Mouse (Mus musculus) thymus, postnatal 0 days (tissue): ENCODE measurements around the gene Srp54a. TPM values are rescaled to one million over a fixed set of nuclear protein-coding genes. Genes with fewer than 3 reads are reported as not detected.
"Not testable (repeated sequence)": the region's sequence is repeated elsewhere in the genome, so short reads cannot be mapped to it uniquely, and the experiment has no call there.

Experiments
- DNase-seq: peaks from one replicate; pipeline ENCODE4 v3.0.0-alpha.2; 2015; ENCODE audit warnings: low spot score
- polyA plus RNA-seq: library from polyadenylated mRNA; unstranded; fragments of >200 nt; fragmentation: Nextera tagmentation; extraction: Ambion mirVana; gene quantifications from 2 replicates; pipeline ENCODE4 v1.2.1, GENCODE M21; 2015

The Srp54a gene
- 144 and 152 TPM in 2 replicates for polyA plus RNA-seq

DNA sequence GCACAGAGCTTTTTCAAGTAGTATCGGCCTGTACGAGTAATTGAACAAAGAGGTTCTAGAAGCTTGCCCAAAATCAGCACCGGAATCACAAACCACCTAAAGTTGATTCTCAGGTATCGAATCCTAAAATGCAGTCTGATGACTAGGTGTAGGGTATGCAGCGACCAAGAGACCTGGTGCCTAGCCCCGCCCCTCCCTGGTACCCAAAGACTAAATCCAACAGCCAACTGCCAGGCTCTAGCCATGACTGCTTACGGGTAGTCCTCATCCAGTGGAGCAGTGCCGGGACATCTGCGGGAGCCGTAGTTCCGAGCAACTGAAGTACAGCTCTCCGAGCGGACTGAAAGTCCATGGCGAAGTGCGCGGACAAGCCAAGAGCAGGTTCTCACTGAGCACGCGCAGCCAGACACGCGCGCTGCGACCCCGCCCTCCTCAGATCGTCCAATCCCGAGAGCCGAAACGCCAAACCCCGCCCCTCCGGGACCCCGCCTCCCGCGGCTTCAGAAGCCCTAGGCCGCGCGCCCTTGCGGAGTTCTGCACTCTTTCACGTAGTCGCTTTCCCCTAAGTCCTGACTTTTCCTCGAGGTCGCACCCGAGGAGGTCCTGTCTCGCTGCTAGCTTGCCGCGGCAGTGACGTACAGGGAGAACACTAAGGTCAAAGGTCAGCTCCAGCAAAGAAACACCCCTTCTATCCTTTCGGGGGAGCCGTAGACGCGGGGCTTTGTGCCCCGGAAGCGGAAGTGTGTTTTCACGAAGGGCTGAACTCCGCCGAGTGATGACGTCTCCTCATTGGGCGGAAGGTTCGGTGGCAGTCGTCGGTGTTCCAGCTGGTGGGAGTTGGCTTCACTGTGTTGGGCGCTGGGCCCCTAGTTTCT lies at the start of gene Srp54a, which contains the start of gene 2700097O09Rik:
TSS of gene Srp54a (plus strand) at position 537 of the 875 bp plus-strand sequence.
TSS of gene 2700097O09Rik (minus strand) at position 385 of the 875 bp plus-strand sequence.
- DNase-seq: peak; percentile 95

DNA sequence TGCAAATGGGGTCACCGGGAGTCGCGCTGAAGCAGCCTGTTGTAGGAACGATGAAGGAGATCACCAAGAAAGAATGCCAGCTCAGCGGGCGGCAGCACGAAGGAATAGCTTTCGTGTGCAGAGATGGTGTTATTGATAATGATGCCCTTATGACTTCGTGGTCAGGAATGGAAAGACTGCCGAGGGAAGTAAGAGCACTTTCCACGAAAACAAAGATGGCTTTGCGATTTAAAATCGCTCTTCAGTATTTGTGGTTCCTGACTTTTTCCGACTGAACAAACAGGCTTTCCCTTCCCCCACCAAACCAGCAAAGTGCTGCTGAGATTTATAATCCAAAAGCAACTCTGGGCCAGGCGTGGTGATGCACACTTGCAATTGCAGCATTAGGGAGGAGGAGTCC lies 39.1 kb upstream of the Srp54a start:
- DNase-seq: no peak

DNA sequence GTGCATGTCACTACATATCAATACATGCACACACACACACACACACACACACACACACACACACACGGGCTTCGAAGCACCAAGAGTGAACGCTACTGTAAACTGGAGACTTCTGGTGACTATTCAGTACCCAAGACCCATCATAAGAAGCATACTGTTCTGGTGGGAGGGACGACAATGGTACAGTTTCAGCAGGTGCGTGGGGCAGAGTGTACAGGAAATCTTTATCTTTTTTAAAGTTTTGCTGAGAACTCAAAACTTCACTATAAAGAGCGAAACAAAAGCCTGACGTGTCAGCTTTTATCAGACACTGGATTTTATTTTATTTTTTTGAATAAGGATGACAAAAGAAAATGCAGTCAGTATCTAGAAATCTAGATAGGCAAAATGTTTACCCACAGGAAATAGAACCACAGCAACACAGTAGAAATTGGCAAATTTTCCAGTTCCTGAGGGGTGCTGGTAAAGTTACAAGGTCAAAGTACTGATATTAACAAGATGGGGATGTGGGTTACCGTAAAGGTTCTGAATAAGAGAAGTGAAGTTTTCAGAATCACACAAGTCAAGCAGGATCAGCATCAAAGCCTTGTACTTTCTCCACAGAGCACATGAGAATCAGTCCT lies 30.2 kb upstream of the Srp54a start:
- peak; percentile 3 for DNase-seq

- DNase-seq: no peak
Observed at GRCm38 (mm10) chr12:55051210-55052173, 28.6 kb upstream of the Srp54a start.

DNA sequence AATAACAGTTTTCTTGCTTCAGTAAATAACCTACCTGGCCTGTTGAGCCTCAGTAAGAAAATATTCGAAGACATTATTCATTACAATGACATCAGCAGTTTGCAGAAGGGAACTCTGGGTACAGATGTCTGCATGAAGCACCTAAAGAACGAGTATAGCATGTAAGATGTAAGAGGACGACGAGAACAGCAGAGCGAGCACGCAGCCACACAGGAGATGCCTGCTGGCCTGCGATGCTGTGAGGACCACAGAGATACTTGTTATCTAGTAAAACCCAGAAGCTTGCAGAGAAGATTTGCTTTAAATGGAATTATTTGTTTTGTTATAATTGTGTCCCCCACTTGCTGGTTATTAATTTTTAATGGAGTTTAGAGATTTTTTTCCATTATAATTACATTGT lies 26.8 kb upstream of the Srp54a start:
- no peak for DNase-seq

DNA sequence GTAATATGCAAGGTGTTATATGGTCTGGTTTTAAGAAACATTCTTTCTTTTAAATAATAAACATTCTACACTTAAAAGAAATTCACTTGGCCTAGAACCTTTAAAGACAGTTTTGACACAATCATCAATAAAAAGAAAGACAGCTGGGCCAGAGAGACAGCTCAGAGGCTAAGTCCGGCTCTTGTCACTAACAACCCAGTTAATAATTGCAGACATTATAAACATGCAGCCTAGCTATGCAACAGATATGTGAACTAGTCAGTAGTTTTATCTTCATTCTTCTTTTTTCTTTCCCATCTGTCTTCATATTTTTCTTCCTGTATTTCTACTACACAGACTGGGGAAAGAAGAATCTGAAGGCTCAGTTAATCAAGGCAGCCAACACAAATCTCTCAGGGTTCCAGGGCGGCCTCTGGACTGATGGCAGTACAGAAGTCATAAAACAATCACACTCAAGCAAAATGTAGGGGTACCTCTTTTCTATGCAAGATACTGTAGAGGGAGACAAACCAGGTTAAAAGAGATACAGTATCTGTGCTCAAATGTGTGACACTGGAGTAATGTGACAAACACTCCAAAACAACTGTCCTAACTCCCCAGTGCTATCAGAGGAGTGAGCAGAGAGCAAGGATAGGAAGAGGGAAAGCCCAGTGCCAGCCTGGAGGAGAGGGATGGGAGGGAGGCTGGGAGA lies 25.4 kb upstream of the Srp54a start:
- no peak for DNase-seq

DNA sequence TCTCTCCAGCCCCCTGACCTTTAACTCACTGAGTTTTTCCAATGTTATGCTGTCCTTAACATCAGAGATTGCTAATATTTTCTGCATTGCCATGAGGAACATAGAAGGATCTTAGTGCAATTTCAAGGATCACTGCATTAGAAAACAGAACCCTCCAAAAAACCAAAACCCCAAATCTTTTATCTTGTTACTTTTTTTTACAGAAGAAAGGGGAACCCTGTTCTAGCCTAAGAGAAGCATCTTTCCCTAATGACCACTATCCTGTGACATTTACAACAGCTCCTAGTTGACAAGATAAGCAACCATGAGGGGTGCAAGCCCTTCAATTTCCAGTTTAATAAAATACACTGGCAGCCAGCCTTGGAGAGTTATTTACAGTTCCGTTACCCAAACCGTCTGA lies 23.4 kb upstream of the Srp54a start:
- DNase-seq: no peak

- DNase-seq: no peak
Observed at GRCm38 (mm10) chr12:55058865-55059615, 21.0 kb upstream of the Srp54a start.

DNA sequence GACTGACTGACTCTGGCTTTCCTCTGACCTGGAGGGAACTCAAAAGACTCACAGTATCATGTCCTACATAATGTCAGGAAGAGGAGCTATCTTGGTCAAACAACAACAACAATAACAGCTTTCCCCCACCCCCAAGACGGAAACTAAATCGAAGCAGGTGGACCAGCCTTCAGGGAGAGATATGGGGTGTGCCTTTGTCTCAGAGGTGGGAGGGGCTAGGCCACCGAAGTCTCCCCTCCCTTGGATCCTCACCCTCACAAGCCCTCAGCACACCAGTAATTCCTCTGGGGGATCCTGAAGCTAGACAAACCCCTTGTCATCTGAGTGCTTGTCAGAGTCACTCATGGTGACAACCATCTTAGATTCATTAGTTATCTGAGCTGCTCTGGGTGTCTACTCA lies 20.2 kb upstream of the Srp54a start:
- no peak for DNase-seq

DNA sequence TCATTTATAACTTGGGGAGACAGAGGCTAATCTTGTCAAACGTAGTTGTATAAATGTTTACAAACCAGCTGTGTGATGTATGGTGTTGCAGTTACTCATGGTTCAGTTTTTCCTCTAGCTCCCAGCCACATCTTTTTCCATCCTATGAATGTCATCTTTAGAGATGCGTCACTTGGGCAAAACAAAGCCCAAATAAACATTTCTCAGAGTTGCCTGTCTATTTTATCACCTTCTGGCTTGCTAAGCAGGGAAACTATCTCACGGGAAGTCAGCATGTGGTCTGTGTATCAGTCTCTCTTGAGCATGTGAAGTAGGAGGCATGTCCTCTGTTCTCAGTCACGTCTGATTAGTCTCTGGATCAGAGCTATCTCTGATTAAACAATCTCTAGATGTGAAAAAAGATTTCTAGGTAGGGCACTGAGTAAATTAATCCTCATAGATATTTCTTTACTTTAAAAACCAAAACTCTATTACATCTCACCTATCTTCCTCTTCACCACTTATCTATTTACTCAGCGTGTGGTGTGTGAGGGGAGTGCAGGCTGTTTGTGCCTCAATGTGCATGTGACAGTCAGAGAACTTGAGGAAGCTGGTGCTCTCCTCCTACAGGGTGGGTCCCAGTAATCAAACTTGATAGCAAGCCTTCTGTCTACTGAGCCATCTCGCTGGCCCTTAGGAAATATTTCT lies 19.7 kb upstream of the Srp54a start:
- no peak for DNase-seq

GRCm38 (mm10) chr12:55061006-55061405 lies 19.1 kb upstream of the Srp54a start:
- no peak for DNase-seq

DNA sequence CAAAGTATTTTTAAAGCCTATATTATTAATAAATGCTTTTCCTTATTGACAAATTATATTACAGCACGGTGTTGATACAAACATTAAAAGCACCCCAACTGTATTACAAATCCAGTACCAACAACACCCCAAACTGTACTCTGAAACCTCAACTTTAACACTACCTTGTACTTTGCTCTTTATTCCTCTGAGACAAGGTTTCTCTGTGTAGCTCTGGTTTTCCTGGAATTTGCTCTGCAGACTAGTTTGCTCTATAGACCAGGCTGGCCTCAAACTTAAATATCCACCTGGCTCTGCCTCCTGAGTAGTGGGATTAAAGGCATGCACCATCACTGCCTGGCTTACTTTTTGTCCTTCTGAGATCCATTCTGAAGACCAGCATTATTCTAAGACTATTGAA lies 17.9 kb upstream of the Srp54a start:
- no peak for DNase-seq

- no peak for DNase-seq
Observed at GRCm38 (mm10) chr12:55072495-55072894, 7.6 kb upstream of the Srp54a start.

- DNase-seq: no peak
Observed at GRCm38 (mm10) chr12:55073686-55074085, 6.4 kb upstream of the Srp54a start.

GRCm38 (mm10) chr12:55075296-55075695 lies 4.8 kb upstream of the Srp54a start:
- no peak for DNase-seq

DNA sequence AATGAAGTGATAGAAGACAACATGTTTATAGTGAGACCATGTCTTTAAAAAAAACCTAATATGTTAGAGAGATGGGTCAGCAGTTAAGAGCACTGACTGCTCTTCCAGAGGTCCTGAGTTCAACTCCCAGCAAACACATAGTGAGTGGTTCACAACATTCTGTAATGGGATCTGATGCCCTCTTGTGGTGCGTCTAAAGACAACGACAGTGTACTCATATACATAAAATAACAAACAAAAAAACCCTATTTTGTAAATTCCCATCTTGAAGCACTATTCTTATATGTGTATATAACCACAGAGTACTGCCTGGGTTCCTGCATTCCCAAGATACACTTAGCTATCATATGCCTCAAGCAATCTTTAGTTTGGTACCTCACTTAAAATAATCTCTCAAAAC lies 1.4 kb upstream of the Srp54a start:
- DNase-seq: not testable (repeated sequence)

DNA sequence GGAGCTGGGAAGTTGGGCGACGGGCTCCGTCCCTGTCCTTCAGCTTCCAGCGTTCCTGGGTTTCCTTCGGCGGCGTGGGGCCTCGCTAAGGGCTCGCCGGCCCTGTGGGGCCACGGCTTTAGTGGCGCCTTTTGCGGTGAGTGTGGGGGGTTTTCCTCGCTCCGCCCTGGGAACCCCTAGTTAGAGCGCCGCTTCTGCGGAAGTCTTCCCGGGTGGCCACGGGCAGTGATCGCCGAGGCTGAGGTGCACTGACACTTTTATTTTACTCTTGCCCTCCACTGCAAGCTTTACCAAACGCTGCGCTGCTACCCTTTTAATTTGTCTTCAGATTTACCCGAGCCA lies 510 bp downstream of the Srp54a start:
- DNase-seq: not testable (repeated sequence)

DNA sequence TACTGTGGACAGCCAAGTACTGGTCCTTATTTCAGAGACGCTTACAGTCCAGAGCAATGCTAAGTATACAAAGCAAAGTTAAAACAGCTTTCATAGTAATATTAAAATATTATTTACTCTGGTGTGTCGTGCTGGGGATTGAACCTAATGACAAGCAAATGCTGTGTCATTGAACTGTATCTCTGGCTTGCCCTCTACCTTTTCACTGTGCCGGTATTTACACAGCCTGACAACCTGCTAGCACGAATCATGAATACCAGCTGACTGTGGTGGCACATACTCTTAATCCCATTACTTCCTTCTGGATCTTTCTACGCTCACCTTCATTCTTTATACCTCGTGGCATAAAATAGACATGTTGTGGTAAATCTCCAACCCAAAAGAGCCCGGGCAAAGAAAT lies 12.1 kb downstream of the Srp54a start:
- DNase-seq: not testable (repeated sequence)

- not testable (repeated sequence) for DNase-seq
Observed at GRCm38 (mm10) chr12:55112616-55113015, 32.6 kb downstream of the Srp54a start.

GRCm38 (mm10) chr12:55124242-55124641 lies 44.2 kb downstream of the Srp54a start, which contains the start of gene Fam177a:
Gene Fam177a, plus strand, starts transcription at chr12:55124469.
- DNase-seq: not testable (repeated sequence)
